Mouse (Mus musculus): ENCODE measurements around the gene Cecr2. TPM values are rescaled to one million over a fixed set of nuclear protein-coding genes. Genes with fewer than 3 reads are reported as not detected.
A peak's percentile ranks its signal among the peaks of the same experiment; 100 is the strongest.

Gene Cecr2
- polyA plus RNA-seq, 1 experiment from 2014 or later: 7.2 TPM

GRCm38 (mm10) chr6:120776286-120776685, 110.1 kb downstream of the Cecr2 start:
- Histone ChIP-seq H3K4me2 (ENCODE audit: low read depth, low read length) (no peak overlapping the region), H3K9ac (replicated peaks; ENCODE audit: low read length) (no peak overlapping the region), H3K27me3 (ENCODE audit: control insufficient read depth, insufficient read depth, low read length) (no peaks in the 10 kb centered on the region), H3K36me3 (replicated peaks; ENCODE audit: control insufficient read depth, insufficient read depth, low read depth, low read length) (no peaks in the 10 kb centered on the region), H3K4me1 (ENCODE audit: control insufficient read depth, insufficient read depth, low read length) (no peaks in the 10 kb centered on the region), H3K27ac (replicated peaks; ENCODE audit: low read depth, low read length) (no peak overlapping the region), H3K4me3 (ENCODE audit: low read depth, low read length) (no peak overlapping the region), H3K9me3 (replicated peaks; ENCODE audit: control insufficient read depth, low read length) (no peaks in the 10 kb centered on the region)
- 86% methylated on average over 3 of the region's 3 CpGs for WGBS
- ATAC-seq (replicated peaks; ENCODE audit: insufficient number of reproducible peaks, low FRiP score, low TSS enrichment, low read depth) (no peak), DNase-seq (ENCODE audit: low spot score) (no peak)

GRCm38 (mm10) chr6:120777533-120777932, 111.4 kb downstream of the Cecr2 start:
- 90% methylated on average over 9 of the region's 9 CpGs for WGBS
- no peak overlapping the region for H3K4me2 ChIP-seq (ENCODE audit: low read depth, low read length)
- no peaks in the 10 kb centered on the region for H3K36me3 ChIP-seq (replicated peaks; ENCODE audit: control insufficient read depth, insufficient read depth, low read depth, low read length)
- no peaks in the 10 kb centered on the region for H3K4me1 ChIP-seq (ENCODE audit: control insufficient read depth, insufficient read depth, low read length)
- no peak overlapping the region for H3K9ac ChIP-seq (replicated peaks; ENCODE audit: low read length)
- ATAC-seq (replicated peaks; ENCODE audit: insufficient number of reproducible peaks, low FRiP score, low TSS enrichment, low read depth) (no peak), DNase-seq (ENCODE audit: low spot score) (no peak)
- H3K27me3 ChIP-seq (ENCODE audit: control insufficient read depth, insufficient read depth, low read length): no peaks in the 10 kb centered on the region
- no peak overlapping the region for H3K27ac ChIP-seq (replicated peaks; ENCODE audit: low read depth, low read length)
- H3K9me3 ChIP-seq (replicated peaks; ENCODE audit: control insufficient read depth, low read length): no peaks in the 10 kb centered on the region
- no peak overlapping the region for H3K4me3 ChIP-seq (ENCODE audit: low read depth, low read length)

GRCm38 (mm10) chr6:120778226-120778625, 112.1 kb downstream of the Cecr2 start:
- DNase-seq (ENCODE audit: low spot score) (no peak), ATAC-seq (replicated peaks; ENCODE audit: insufficient number of reproducible peaks, low FRiP score, low TSS enrichment, low read depth) (no peak)
- H3K9ac ChIP-seq (replicated peaks; ENCODE audit: low read length): no peak overlapping the region
- H3K4me3 ChIP-seq (ENCODE audit: low read depth, low read length): no peak overlapping the region
- WGBS: 63% methylated on average over 3 of the region's 3 CpGs
- H3K9me3 ChIP-seq (replicated peaks; ENCODE audit: control insufficient read depth, low read length): no peaks in the 10 kb centered on the region
- no peaks in the 10 kb centered on the region for H3K4me1 ChIP-seq (ENCODE audit: control insufficient read depth, insufficient read depth, low read length)
- H3K27me3 ChIP-seq (ENCODE audit: control insufficient read depth, insufficient read depth, low read length): no peaks in the 10 kb centered on the region
- no peak overlapping the region for H3K27ac ChIP-seq (replicated peaks; ENCODE audit: low read depth, low read length)
- no peaks in the 10 kb centered on the region for H3K36me3 ChIP-seq (replicated peaks; ENCODE audit: control insufficient read depth, insufficient read depth, low read depth, low read length)
- H3K4me2 ChIP-seq (ENCODE audit: low read depth, low read length): no peak overlapping the region

DNA sequence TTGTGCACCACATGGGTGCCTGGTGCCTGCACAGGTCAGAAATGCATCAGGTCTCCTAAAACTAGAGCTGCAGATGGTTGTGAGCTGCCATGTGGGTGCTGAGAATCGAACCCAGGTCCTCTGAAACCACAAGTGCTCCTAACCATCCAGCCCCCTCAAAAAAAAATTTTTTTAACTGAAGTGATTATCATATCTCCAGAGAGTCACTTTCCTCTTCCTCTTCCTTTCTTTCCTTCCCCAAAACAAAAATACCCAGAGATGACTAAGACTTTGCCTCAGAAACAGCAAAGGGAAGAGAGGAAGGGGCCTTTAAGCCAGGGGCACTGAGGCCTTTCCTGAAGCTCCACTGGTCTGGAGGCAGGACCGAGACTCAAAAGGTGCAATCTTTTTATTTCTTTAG, 116.8 kb downstream of the Cecr2 start:
- H3K27me3 ChIP-seq (ENCODE audit: control insufficient read depth, insufficient read depth, low read length): no peaks in the 10 kb centered on the region
- H3K4me1 ChIP-seq (ENCODE audit: control insufficient read depth, insufficient read depth, low read length): no peaks in the 10 kb centered on the region
- no peak overlapping the region for H3K27ac ChIP-seq (replicated peaks; ENCODE audit: low read depth, low read length)
- H3K4me3 ChIP-seq (ENCODE audit: low read depth, low read length): no peak overlapping the region
- 84% methylated on average over 2 of the region's 2 CpGs for WGBS
- DNase-seq (ENCODE audit: low spot score): no peak
- no peaks in the 10 kb centered on the region for H3K36me3 ChIP-seq (replicated peaks; ENCODE audit: control insufficient read depth, insufficient read depth, low read depth, low read length)
- no peak overlapping the region for H3K9ac ChIP-seq (replicated peaks; ENCODE audit: low read length)
- no peak overlapping the region for H3K4me2 ChIP-seq (ENCODE audit: low read depth, low read length)
- no peaks in the 10 kb centered on the region for H3K9me3 ChIP-seq (replicated peaks; ENCODE audit: control insufficient read depth, low read length)
- no peak for ATAC-seq (replicated peaks; ENCODE audit: insufficient number of reproducible peaks, low FRiP score, low TSS enrichment, low read depth)

- H3K9ac ChIP-seq (replicated peaks; ENCODE audit: low read length): no peak overlapping the region
- 53% methylated on average over 7 of the region's 7 CpGs for WGBS
- no peaks in the 10 kb centered on the region for H3K9me3 ChIP-seq (replicated peaks; ENCODE audit: control insufficient read depth, low read length)
- no peaks in the 10 kb centered on the region for H3K36me3 ChIP-seq (replicated peaks; ENCODE audit: control insufficient read depth, insufficient read depth, low read depth, low read length)
- H3K4me2 ChIP-seq (ENCODE audit: low read depth, low read length): no peak overlapping the region
- DNase-seq (ENCODE audit: low spot score) (no peak), ATAC-seq (replicated peaks; ENCODE audit: insufficient number of reproducible peaks, low FRiP score, low TSS enrichment, low read depth) (0 out of 2 replicates have a peak, but pooled peaks have one; percentile 24)
- H3K4me1 ChIP-seq (ENCODE audit: control insufficient read depth, insufficient read depth, low read length): no peaks in the 10 kb centered on the region
- H3K4me3 ChIP-seq (ENCODE audit: low read depth, low read length): no peak overlapping the region
- no peak overlapping the region for H3K27ac ChIP-seq (replicated peaks; ENCODE audit: low read depth, low read length)
- no peaks in the 10 kb centered on the region for H3K27me3 ChIP-seq (ENCODE audit: control insufficient read depth, insufficient read depth, low read length)
Observed at GRCm38 (mm10) chr6:120784351-120784750, 118.2 kb downstream of the Cecr2 start.

DNA sequence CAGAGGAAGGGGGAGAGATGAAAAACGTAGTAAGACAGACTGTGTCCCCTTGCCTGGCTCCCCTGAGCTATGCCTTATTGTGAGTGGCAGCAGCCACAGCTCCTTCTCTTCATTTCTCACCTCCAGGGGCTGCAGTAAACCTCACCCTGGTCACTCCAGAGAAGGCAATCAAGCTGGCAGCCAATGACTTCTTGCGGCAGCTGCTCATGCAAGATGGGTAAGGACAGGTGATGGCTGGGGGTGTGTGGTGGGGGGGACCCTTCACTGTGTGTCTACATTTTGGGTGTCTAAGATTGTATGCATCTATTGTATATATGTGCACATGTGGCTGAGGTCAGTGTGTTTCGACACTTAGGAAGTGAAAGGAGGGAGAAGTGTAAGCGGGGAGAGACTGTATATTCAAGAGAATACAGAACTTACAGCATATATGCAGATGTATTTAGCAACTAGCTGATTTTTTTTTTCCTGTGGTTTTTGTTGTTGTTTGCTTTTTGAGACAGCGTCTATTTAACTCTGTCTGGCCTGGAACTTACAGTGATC, 122.0 kb downstream of the Cecr2 start:
- no peaks in the 10 kb centered on the region for H3K9me3 ChIP-seq (replicated peaks; ENCODE audit: control insufficient read depth, low read length)
- H3K4me1 ChIP-seq (ENCODE audit: control insufficient read depth, insufficient read depth, low read length): no peaks in the 10 kb centered on the region
- no peak overlapping the region for H3K4me3 ChIP-seq (ENCODE audit: low read depth, low read length)
- no peak overlapping the region for H3K4me2 ChIP-seq (ENCODE audit: low read depth, low read length)
- no peaks in the 10 kb centered on the region for H3K27me3 ChIP-seq (ENCODE audit: control insufficient read depth, insufficient read depth, low read length)
- DNase-seq (ENCODE audit: low spot score): no peak
- H3K27ac ChIP-seq (replicated peaks; ENCODE audit: low read depth, low read length): no peak overlapping the region
- 82% methylated on average over 5 of the region's 5 CpGs for WGBS
- H3K36me3 ChIP-seq (replicated peaks; ENCODE audit: control insufficient read depth, insufficient read depth, low read depth, low read length): no peaks in the 10 kb centered on the region
- ATAC-seq (replicated peaks; ENCODE audit: insufficient number of reproducible peaks, low FRiP score, low TSS enrichment, low read depth): no peak
- no peak overlapping the region for H3K9ac ChIP-seq (replicated peaks; ENCODE audit: low read length)

- no peak overlapping the region for H3K27ac ChIP-seq (replicated peaks; ENCODE audit: low read depth, low read length)
- H3K4me3 ChIP-seq (ENCODE audit: low read depth, low read length): no peak overlapping the region
- H3K4me2 ChIP-seq (ENCODE audit: low read depth, low read length): no peak overlapping the region
- H3K27me3 ChIP-seq (ENCODE audit: control insufficient read depth, insufficient read depth, low read length): no peaks in the 10 kb centered on the region
- H3K36me3 ChIP-seq (replicated peaks; ENCODE audit: control insufficient read depth, insufficient read depth, low read depth, low read length): no peaks in the 10 kb centered on the region; the same call in 1 of the 2 replicates
- H3K9me3 ChIP-seq (replicated peaks; ENCODE audit: control insufficient read depth, low read length): no peaks in the 10 kb centered on the region
- no peak for ATAC-seq (replicated peaks; ENCODE audit: insufficient number of reproducible peaks, low FRiP score, low TSS enrichment, low read depth)
- no peak overlapping the region for H3K9ac ChIP-seq (replicated peaks; ENCODE audit: low read length)
- H3K4me1 ChIP-seq (ENCODE audit: control insufficient read depth, insufficient read depth, low read length): no peaks in the 10 kb centered on the region
- DNase-seq (ENCODE audit: low spot score): peak; percentile 44
Observed at GRCm38 (mm10) chr6:120788904-120789303, 122.7 kb downstream of the Cecr2 start.

DNA sequence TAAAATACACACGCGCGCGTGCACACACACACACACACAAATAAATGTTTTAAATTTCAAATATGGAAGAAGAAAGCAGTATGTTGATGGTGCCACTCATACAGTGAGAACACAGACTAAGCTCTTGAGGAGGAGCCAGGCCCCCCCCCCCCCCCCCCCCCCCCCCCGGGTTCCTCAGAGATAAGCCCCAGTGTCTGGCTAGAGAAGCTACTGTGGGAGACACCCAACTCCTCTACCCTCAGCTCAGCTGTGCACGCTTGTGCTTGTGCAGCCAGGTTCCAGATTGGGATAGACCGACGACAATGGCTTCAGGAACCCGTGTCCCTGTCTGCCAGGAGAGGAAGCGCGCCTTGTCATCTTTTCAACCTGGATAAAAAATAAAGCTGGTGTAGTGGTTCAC, 124.0 kb downstream of the Cecr2 start:
- no peaks in the 10 kb centered on the region for H3K9me3 ChIP-seq (replicated peaks; ENCODE audit: control insufficient read depth, low read length)
- H3K4me3 ChIP-seq (ENCODE audit: low read depth, low read length): no peak overlapping the region
- H3K27ac ChIP-seq (replicated peaks; ENCODE audit: low read depth, low read length): no peak overlapping the region
- DNase-seq (ENCODE audit: low spot score) (no peak), ATAC-seq (replicated peaks; ENCODE audit: insufficient number of reproducible peaks, low FRiP score, low TSS enrichment, low read depth) (no peak)
- WGBS: 95% methylated on average over 10 of the region's 11 CpGs
- H3K36me3 ChIP-seq (replicated peaks; ENCODE audit: control insufficient read depth, insufficient read depth, low read depth, low read length): no peaks in the 10 kb centered on the region; the same call in 1 of the 2 replicates
- H3K4me1 ChIP-seq (ENCODE audit: control insufficient read depth, insufficient read depth, low read length): no peaks in the 10 kb centered on the region
- no peak overlapping the region for H3K9ac ChIP-seq (replicated peaks; ENCODE audit: low read length)
- no peak overlapping the region for H3K4me2 ChIP-seq (ENCODE audit: low read depth, low read length)
- no peaks in the 10 kb centered on the region for H3K27me3 ChIP-seq (ENCODE audit: control insufficient read depth, insufficient read depth, low read length)
